Mouse (Mus musculus) kidney, adult 2 months (tissue): ENCODE data around the gene Brd9. TPM values are rescaled to one million over a fixed set of nuclear protein-coding genes. Genes with fewer than 3 reads are reported as not detected.

Experiments
- DNase-seq: peaks from one replicate; pipeline ENCODE4 v3.0.0; 2021
- H3K27ac ChIP-seq: fragments of 200-500 bp; 2 replicates; pipeline ENCODE4 v1.5.1; 2012; ENCODE audit warnings: low read depth, low read length, control low read depth, inconsistent platforms; ENCODE audit not compliant: insufficient read depth
- H3K27me3 ChIP-seq: fragments of 200-500 bp; replicated peaks from 2 replicates; pipeline ENCODE4 v1.6.1; 2012; ENCODE audit warnings: mild to moderate bottlenecking, moderate library complexity, low read length, inconsistent platforms; ENCODE audit not compliant: control insufficient read depth, insufficient read depth
- H3K36me3 ChIP-seq: fragments of 200-500 bp; 2 replicates; pipeline ENCODE4 v1.6.1; 2012; ENCODE audit warnings: mild to moderate bottlenecking, moderate library complexity, low read length, inconsistent platforms; ENCODE audit not compliant: control insufficient read depth, insufficient read depth
- H3K4me1 ChIP-seq: fragments of 200-500 bp; 2 replicates; pipeline ENCODE4 v1.6.1; 2011; ENCODE audit warnings: low read length; ENCODE audit not compliant: control insufficient read depth, insufficient read depth
- H3K4me3 ChIP-seq: fragments of 200-500 bp; 2 replicates; pipeline ENCODE4 v1.5.1; 2011; ENCODE audit warnings: mild to moderate bottlenecking, low read depth, low read length, control low read depth; ENCODE audit not compliant: insufficient read depth
- CTCF ChIP-seq: fragments of 200-500 bp; conservative IDR thresholded peaks from 2 replicates; pipeline ENCODE4 v1.5.1; 2011; ENCODE audit warnings: low read depth, mild to moderate bottlenecking, control low read depth, low read length, moderate library complexity, mixed read lengths; ENCODE audit not compliant: insufficient read depth, insufficient read length
- POLR2A ChIP-seq: fragments of 200-500 bp; IDR thresholded peaks from one replicate; pipeline ENCODE4 v1.6.1; 2011; ENCODE audit warnings: low read depth, low read length, control low read depth
- WGBS: fragments of 180-500 bp; shearing (Covaris S2); methylation state at CpG from one replicate; pipeline ENCODE4 v1.1.7; 2018; 5-methylcytosine and 5-hydroxymethylcytosine counted together
- polyA plus RNA-seq: library from polyadenylated mRNA; depleted of rRNA; stranded (reverse); fragments of >200 nt; gene quantifications from 2 replicates; pipeline ENCODE4 v1.2.3, GENCODE M21; 2012; rRNA removed

Gene Brd9
- polyA plus RNA-seq, 1 experiment, result 18.0 TPM

DNA sequence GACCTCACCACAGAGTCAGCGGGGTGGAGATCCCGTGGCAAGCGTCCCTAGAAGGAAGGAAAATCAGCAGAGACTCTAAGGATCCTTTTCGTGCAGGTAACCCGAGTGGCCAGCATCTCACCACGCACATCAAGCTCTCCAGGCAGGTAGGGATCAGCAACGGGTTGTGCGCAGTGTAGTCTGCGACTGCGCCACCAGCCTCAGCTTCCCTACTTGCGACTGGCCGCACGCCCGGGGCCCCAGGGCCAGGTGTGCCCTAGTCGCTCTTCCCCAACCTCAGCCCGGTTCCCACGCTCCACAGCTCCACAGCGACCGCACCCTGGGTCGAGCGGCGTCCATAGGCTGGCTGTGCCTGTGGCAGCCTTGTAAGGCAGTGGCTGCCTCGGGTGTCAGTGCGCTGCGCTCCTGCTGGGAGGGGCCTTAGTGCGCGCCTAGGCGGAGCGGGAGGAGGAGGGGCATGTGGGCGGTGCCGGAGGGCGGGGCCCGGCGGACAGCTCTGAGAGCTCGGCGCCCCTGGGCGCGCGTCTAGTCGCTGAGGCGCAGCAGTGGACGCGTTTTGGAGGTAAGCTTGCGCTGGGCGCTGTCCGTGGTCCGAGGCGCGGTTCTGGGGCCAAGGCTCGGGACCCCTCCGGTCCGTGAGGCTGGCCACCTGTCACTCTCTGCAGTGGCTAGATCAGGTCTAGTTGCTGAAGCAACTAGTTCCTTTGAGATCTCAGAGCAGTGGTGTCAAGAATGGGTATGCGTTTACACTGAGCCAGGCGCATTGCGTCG, 71.5 kb downstream of the Brd9 start, which contains the start of gene Tppp:
Gene Tppp, plus strand, starts transcription at position 460 of the 771 bp plus-strand sequence.
- under 1% methylated on average over 56 of the region's 56 CpGs for WGBS
- Histone ChIP-seq H3K27ac (no peak within 1 kb of the TSS), H3K36me3 (no peaks in the 10 kb centered on the region), H3K4me1 (no peaks in the 10 kb centered on the region), H3K27me3 (no peaks in the 10 kb centered on the region), H3K4me3 (peak within 1 kb of the TSS; percentile 59)
- DNase-seq, result peak; percentile 95
- no peak for TF ChIP-seq POLR2A
- no peak for TF ChIP-seq CTCF

DNA sequence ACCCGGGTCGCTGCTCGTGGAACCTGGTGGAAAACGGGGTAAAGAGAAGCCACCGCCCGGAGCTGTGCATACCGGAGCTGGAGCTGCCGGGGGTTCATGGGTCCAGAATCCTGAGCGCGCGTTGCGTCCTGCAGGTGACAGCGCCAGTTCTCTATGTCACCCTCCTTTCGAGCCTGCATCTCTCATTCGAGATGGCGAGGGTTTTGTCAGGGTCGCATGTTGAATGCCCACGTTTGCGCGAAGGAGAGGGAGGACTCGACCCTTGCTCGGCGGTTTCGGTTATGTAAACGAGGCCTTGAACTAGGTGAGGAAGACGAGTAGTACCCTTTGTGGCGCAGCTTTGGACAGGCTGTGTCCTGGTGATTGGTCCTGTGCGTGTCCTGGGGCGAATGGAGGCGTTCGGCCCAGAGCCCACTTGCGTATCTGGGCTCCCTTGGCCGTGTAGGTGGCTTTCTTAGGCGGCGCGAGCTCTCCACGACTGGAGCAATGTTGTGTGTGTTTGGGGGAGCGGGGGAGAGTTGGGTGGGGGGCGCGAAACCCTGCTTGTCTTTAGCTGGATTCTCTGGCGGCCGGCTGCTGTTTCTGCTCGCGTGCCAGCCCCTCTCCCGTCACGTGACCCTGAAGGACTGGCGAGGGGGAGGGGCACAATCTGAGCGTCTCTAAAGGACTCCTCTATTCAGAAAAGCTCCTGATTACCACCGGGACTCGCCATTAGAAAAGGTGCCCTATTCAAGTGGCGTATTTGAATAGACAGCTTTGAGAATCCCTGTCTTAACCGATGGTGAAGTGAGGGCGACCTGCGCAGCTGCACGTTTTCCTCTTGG, 72.4 kb downstream of the Brd9 start:
- TF ChIP-seq POLR2A, result no peak
- TF ChIP-seq CTCF, result no peak
- Histone ChIP-seq H3K27ac (no peak overlapping the region), H3K4me3 (peak overlapping the region; percentile 59), H3K4me1 (no peaks in the 10 kb centered on the region), H3K27me3 (no peaks in the 10 kb centered on the region), H3K36me3 (no peaks in the 10 kb centered on the region)
- peak; percentile 72 for DNase-seq
- 3% methylated on average over 55 of the region's 55 CpGs for WGBS

Other genes starting within 250 kb of the Brd9 start
- 884 and 1,011 TPM in 2 replicates for gene Slc6a19, start 232.9 kb upstream of the Brd9 start, polyA plus RNA-seq
- gene Slc12a7, start 204.7 kb upstream of the Brd9 start, polyA plus RNA-seq, result 104 and 109 TPM in 2 replicates
- 1.2 and 1.3 TPM in 2 replicates for gene Nkd2, start 90.2 kb upstream of the Brd9 start, polyA plus RNA-seq
- 0.22 and 0.25 TPM in 2 replicates for gene Trip13, start within 50 bp of the Brd9 start, polyA plus RNA-seq
- not detected in 2 replicates for gene Zdhhc11, start 26.0 kb downstream of the Brd9 start, polyA plus RNA-seq
- gene Tppp, start 71.6 kb downstream of the Brd9 start, polyA plus RNA-seq, result 4.3 and 4.5 TPM in 2 replicates
- 1.8 and 2.2 TPM in 2 replicates for gene Cep72, start 124.5 kb downstream of the Brd9 start, polyA plus RNA-seq
- gene Slc9a3, start 183.6 kb downstream of the Brd9 start, polyA plus RNA-seq, result 76.3 and 90.9 TPM in 2 replicates